Mouse (Mus musculus) gastrocnemius, postnatal 36 days (tissue): ENCODE data around the gene Efcab11. TPM values are rescaled to one million over a fixed set of nuclear protein-coding genes. Genes with fewer than 3 reads are reported as not detected.

Source experiments
- total RNA-seq, 2 experiments: library from RNA; stranded (reverse); gene quantifications; 2 replicates each; pipeline ENCODE4 v1.2.3; 2021

The Efcab11 gene
- total RNA-seq, 2 experiments from 2014 or later, result not detected

Other genes with a start within 250 kb of the Efcab11 start
- 1 to 10 TPM; 2.9 to 4.0 TPM for gene Tdp1, start 78 bp upstream of the Efcab11 start, total RNA-seq
- gene Kcnk13, start 80.1 kb upstream of the Efcab11 start, total RNA-seq, result under 1 TPM; 0.10 to 0.47 TPM
- 100 to 1,000 TPM; 133 to 134 TPM for gene Psmc1, start 225.7 kb upstream of the Efcab11 start, total RNA-seq